Mouse (Mus musculus) embryonic facial prominence, embryonic 12.5 days (tissue): ENCODE results near the gene Ipo11. TPM values are rescaled to one million over a fixed set of nuclear protein-coding genes. Genes with fewer than 3 reads are reported as not detected.

ENCODE experiments used
- ATAC-seq: fragments of 200-750 bp; cut with Nextera tagmentation; 2 replicates; pipeline ENCODE4 v1.8.0; 2017; ENCODE audit not compliant: insufficient number of reproducible peaks, insufficient read depth, low FRiP score, low TSS enrichment
- H3K27ac ChIP-seq: fragments of 300-500 bp; sonication (generic); 2 replicates; pipeline ENCODE4 v1.5.1; 2016; ENCODE audit warnings: mild to moderate bottlenecking
- H3K27me3 ChIP-seq: fragments of 300-500 bp; sonication (generic); 2 replicates; pipeline ENCODE4 v1.6.1; 2016; ENCODE audit warnings: mild to moderate bottlenecking, moderate library complexity
- H3K36me3 ChIP-seq: fragments of 300-500 bp; sonication (generic); 2 replicates; pipeline ENCODE4 v1.6.1; 2016; ENCODE audit warnings: mild to moderate bottlenecking
- H3K4me1 ChIP-seq: fragments of 300-500 bp; sonication (generic); 2 replicates; pipeline ENCODE4 v1.6.1; 2016
- H3K4me2 ChIP-seq: fragments of 300-500 bp; sonication (generic); replicated peaks from 2 replicates; pipeline ENCODE4 v1.6.1; 2016; ENCODE audit warnings: mild to moderate bottlenecking, moderate library complexity
- H3K4me3 ChIP-seq: fragments of 300-500 bp; sonication (generic); 2 replicates; pipeline ENCODE4 v1.5.1; 2016; ENCODE audit warnings: mild to moderate bottlenecking
- H3K9ac ChIP-seq: fragments of 300-500 bp; sonication (generic); 2 replicates; pipeline ENCODE4 v1.6.1; 2016; ENCODE audit warnings: mild to moderate bottlenecking, moderate library complexity
- H3K9me3 ChIP-seq: fragments of 300-500 bp; sonication (generic); 2 replicates; pipeline ENCODE4 v1.6.1; 2016; ENCODE audit warnings: mild to moderate bottlenecking, moderate library complexity
- WGBS: fragments of 180-500 bp; shearing (Covaris S2); methylation state at CpG from one replicate; pipeline ENCODE4 v1.1.7; 2016; 5-methylcytosine and 5-hydroxymethylcytosine counted together
- polyA plus RNA-seq: library from polyadenylated mRNA; unstranded; fragments of >200 nt; fragmentation: Nextera tagmentation; extraction: Ambion mirVana; gene quantifications from 2 replicates; pipeline ENCODE4 v1.2.1, GENCODE M21; 2016

Gene Ipo11
- polyA plus RNA-seq, 1 experiment from 2014 or later = 59.6 TPM

DNA sequence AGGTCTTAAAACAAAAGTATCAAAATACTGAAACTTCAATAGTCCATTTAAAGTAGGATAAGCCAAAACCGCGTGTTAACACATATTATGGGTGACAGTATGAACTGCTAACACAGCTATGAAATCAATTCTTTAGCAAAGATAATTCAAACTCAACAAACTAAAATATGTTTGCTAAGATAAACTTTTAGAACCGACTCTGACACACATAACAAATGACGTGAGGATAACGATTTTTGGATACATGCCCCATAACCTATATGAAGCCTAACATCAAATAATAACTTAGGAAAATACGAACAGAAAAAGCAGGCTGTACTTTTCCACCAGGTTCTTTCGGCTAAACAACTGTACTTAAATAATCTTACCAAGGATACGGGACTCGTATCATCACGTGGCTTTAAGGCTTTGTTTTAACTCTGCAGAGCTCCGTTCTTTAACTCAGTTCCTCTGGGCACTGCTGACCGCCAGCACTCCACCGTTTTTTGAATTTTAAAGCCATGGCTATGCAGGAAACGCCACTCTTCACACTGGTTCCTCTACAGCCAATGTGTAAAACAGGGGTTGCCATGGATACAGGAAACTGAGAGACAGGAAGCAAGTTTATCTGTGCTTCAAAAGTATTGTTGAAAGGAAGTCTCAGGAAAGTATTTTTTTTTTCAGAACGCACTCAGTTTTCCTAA, 100.8 kb downstream of the Ipo11 start:
- H3K4me3 ChIP-seq = no peak overlapping the region
- no peaks in the 10 kb centered on the region for H3K9me3 ChIP-seq
- no peak overlapping the region for H3K9ac ChIP-seq
- 69% methylated on average over 15 of the region's 15 CpGs for WGBS
- H3K27me3 ChIP-seq = no peaks in the 10 kb centered on the region
- no peak overlapping the region for H3K4me2 ChIP-seq
- peaks cover 5% of the 10 kb centered on the region; the same call in 1 of the 2 replicates for H3K36me3 ChIP-seq
- no peak for ATAC-seq
- no peaks in the 10 kb centered on the region for H3K4me1 ChIP-seq
- H3K27ac ChIP-seq = no peak overlapping the region

GRCm38 (mm10) chr13:106830029-106830428, 106.7 kb downstream of the Ipo11 start:
- H3K27ac ChIP-seq = no peak overlapping the region
- 30% methylated on average over 6 of the region's 6 CpGs for WGBS
- H3K9me3 ChIP-seq = no peaks in the 10 kb centered on the region
- H3K36me3 ChIP-seq = no peaks in the 10 kb centered on the region
- no peak overlapping the region for H3K9ac ChIP-seq
- H3K4me2 ChIP-seq = no peak overlapping the region
- no peaks in the 10 kb centered on the region for H3K27me3 ChIP-seq
- no peak for ATAC-seq
- H3K4me1 ChIP-seq = no peaks in the 10 kb centered on the region
- no peak overlapping the region for H3K4me3 ChIP-seq

DNA sequence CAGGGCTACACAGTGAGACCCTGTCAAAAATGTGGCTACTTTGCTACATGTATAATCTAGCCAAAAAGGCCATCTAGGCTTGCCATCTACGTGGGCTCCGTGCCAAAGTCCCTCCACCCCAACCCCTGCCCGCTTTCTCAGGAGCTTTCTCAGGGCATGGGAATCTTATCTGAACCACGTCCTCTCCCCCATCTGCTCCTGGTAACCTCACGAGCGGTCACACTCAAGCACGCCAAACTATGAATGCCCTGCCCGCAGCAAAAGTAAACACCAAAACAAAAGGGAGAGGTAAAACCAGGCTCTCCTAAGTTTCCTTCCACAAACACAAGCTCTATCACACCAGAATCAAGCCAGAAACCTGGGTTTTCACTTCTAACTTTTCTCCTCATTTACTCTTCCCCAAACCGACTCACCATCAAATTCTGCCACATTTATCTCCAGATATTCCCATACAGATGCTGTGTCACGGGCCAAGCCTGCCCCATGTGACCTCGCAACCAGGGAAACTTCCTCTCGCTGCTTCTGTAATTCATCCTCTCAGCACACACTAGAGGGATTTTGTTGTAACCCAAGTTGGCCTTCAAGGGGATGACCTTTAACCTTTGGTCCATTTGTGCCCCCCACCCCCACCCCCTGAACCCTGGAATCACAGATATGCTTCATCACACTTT, 107.3 kb downstream of the Ipo11 start:
- Histone ChIP-seq H3K9ac (no peak overlapping the region), H3K27me3 (no peaks in the 10 kb centered on the region), H3K4me2 (no peak overlapping the region), H3K36me3 (no peaks in the 10 kb centered on the region), H3K27ac (no peak overlapping the region), H3K4me1 (no peaks in the 10 kb centered on the region), H3K9me3 (no peaks in the 10 kb centered on the region), H3K4me3 (no peak overlapping the region)
- ATAC-seq = no peak
- 53% methylated on average over 12 of the region's 12 CpGs for WGBS

DNA sequence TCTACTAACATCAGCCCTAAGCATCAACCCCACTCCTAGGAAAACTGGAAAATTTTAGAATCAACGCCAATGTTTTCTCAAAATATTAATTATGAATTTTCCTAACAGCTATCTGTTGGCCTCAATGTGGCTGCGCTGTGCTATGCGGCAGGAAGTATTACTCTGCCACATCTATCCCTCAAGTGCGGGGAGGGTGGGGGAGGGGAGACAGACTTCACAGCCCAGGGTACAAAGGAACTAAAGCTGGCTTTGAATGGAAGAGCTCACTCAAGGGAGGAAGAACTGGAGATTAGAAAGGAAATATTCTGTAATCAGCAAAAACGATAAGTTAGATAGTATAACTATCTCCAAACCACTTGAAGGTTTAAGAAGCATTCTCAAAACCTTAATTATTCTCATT, 111.1 kb downstream of the Ipo11 start:
- H3K9ac ChIP-seq = no peak overlapping the region
- no peak overlapping the region for H3K27ac ChIP-seq
- H3K4me3 ChIP-seq = no peak overlapping the region
- WGBS = 75% methylated on average over 5 of the region's 5 CpGs
- no peaks in the 10 kb centered on the region for H3K36me3 ChIP-seq
- no peaks in the 10 kb centered on the region for H3K27me3 ChIP-seq
- no peak overlapping the region for H3K4me2 ChIP-seq
- no peaks in the 10 kb centered on the region for H3K9me3 ChIP-seq
- no peak for ATAC-seq
- no peaks in the 10 kb centered on the region for H3K4me1 ChIP-seq

DNA sequence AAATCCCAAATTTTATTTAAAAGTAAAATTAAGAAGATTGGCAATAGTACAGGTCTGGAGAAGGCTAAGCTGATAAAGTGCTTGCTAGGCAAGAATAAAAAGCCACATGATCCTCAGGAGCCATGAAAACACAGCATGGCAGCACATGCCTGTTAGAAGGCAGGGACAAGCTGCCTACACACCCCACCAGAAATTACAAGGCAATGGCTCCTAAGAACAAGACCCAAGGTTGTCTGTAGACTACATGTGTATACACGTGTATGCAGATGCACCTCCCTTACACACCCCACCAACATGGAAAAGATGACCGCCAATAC, 112.9 kb downstream of the Ipo11 start:
- Histone ChIP-seq H3K4me3 (no peak overlapping the region), H3K9me3 (no peaks in the 10 kb centered on the region), H3K4me1 (no peaks in the 10 kb centered on the region), H3K27ac (no peak overlapping the region), H3K36me3 (no peaks in the 10 kb centered on the region), H3K27me3 (no peaks in the 10 kb centered on the region), H3K9ac (no peak overlapping the region), H3K4me2 (no peak overlapping the region)
- 91% methylated on average over 2 of the region's 2 CpGs for WGBS
- no peak for ATAC-seq

- Histone ChIP-seq H3K9me3 (no peaks in the 10 kb centered on the region), H3K4me2 (no peak overlapping the region), H3K27me3 (no peaks in the 10 kb centered on the region), H3K4me3 (no peak overlapping the region), H3K4me1 (no peaks in the 10 kb centered on the region), H3K9ac (no peak overlapping the region), H3K36me3 (no peaks in the 10 kb centered on the region), H3K27ac (no peak overlapping the region)
- WGBS = 92% methylated on average over 12 of the region's 12 CpGs
- no peak for ATAC-seq
These were observed 113.5 kb downstream of the Ipo11 start for GRCm38 (mm10) chr13:106823121-106823874.

DNA sequence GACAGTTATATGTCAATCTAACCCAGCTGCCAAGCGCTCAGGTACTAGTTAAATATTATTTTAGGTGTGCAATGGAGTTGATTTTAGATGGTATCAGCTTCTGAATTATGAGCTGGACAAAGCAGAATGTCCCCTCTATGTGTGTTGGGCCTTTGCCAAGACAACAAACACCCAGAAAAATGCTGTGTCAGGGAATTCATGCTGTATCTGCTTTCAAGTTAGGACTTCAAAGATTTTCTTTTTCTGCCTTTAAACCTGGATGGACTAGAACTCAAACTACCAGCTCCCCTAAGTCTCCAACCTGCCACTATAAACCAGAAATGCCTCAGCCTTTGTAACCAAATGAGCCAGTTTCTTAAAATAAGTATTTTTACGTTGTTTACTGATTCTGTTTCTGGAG, 116.6 kb downstream of the Ipo11 start:
- WGBS = 79% methylated on average over 2 of the region's 2 CpGs
- 0 out of 2 replicates have a peak, but pooled peaks cover 4% of the 10 kb centered on the region for H3K36me3 ChIP-seq
- H3K9ac ChIP-seq = no peak overlapping the region
- no peaks in the 10 kb centered on the region for H3K4me1 ChIP-seq
- no peak overlapping the region for H3K4me2 ChIP-seq
- no peak overlapping the region for H3K4me3 ChIP-seq
- no peaks in the 10 kb centered on the region for H3K9me3 ChIP-seq
- H3K27ac ChIP-seq = no peak overlapping the region
- no peaks in the 10 kb centered on the region for H3K27me3 ChIP-seq
- no peak for ATAC-seq

GRCm38 (mm10) chr13:106819749-106820148, 117.0 kb downstream of the Ipo11 start:
- Histone ChIP-seq H3K27ac (no peak overlapping the region), H3K9ac (no peak overlapping the region), H3K4me3 (no peak overlapping the region), H3K36me3 (0 out of 2 replicates have a peak, but pooled peaks cover 4% of the 10 kb centered on the region), H3K9me3 (no peaks in the 10 kb centered on the region), H3K4me2 (no peak overlapping the region), H3K27me3 (no peaks in the 10 kb centered on the region), H3K4me1 (no peaks in the 10 kb centered on the region)
- no peak for ATAC-seq
- 86% methylated on average over 4 of the region's 4 CpGs for WGBS

DNA sequence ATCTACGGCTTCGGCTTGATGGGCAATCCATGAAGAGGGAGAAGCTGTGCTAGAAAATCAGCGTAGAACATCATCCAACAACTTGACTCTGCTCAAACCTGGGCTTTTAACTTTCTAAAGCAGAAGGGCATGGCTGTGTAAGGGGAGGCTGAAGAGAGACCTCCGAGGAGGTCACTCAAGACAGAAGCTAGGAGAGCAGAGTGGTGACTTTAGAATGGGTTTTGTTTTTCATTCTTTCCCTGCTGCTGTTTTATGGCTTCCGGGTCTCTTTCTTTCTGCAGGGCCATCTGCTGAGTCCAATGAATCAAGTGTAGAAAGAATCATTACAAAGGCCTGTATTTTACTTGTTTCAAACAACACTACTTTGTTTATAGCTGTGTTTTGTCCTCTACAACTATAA, 119.7 kb downstream of the Ipo11 start:
- 0 out of 2 replicates have a peak, but pooled peaks cover 6% of the 10 kb centered on the region for H3K36me3 ChIP-seq

DNA sequence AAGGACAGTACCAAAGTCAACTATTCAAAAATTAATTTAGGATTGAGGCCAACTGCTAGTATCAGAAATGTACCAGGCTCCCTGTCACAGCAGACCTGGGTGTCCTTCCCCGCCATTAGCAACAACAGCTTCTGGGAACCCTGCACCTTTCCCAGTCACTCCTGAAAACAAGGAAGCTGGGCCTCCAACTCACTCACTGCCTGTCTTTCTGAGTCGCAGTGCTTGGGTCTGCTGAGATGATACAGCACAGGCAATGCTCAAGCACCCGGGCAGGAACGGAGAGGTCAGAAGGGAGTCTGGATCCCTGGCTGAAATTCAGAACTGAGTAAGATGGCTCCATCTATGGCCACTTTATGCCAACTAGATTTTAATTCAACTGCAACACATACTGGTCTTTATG, 123.2 kb downstream of the Ipo11 start:
- no peak overlapping the region for H3K9ac ChIP-seq
- 88% methylated on average over 4 of the region's 4 CpGs for WGBS
- H3K27me3 ChIP-seq = no peaks in the 10 kb centered on the region
- H3K27ac ChIP-seq = no peak overlapping the region
- H3K4me1 ChIP-seq = no peaks in the 10 kb centered on the region
- no peak overlapping the region for H3K4me2 ChIP-seq
- ATAC-seq = no peak
- H3K4me3 ChIP-seq = no peak overlapping the region
- H3K36me3 ChIP-seq = peaks cover 21% of the 10 kb centered on the region
- no peaks in the 10 kb centered on the region for H3K9me3 ChIP-seq

More for the DNA sequence above, 119.7 kb downstream of the Ipo11 start:
- Histone ChIP-seq H3K27ac (no peak overlapping the region), H3K9ac (no peak overlapping the region), H3K4me3 (no peak overlapping the region), H3K27me3 (no peaks in the 10 kb centered on the region), H3K4me2 (no peak overlapping the region), H3K4me1 (no peaks in the 10 kb centered on the region), H3K9me3 (no peaks in the 10 kb centered on the region)
- WGBS = 96% methylated on average over 5 of the region's 5 CpGs
- ATAC-seq = no peak

DNA sequence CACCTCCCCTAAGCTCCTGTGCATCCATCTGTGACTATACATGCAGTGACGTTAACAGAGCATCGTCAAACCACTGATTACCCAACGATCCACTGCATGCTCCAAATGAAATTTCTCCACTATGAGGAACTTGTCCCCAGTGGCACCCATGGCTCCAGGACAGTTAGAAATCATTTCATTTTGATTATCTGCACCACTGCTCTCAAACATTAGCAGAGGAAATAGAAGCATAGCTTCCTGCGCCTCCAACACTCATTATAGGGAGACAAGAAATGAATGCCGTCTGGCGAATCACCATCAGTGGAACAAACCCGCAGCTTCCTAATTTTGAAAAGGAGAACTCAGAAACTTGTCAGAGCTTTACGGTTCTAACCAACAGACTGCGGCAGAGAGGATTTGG, 123.7 kb downstream of the Ipo11 start:
- ATAC-seq = no peak

GRCm38 (mm10) chr13:106810156-106810555, 126.6 kb downstream of the Ipo11 start:
- Histone ChIP-seq H3K36me3 (peaks cover 17% of the 10 kb centered on the region), H3K4me3 (no peak overlapping the region), H3K9me3 (no peaks in the 10 kb centered on the region), H3K27me3 (no peaks in the 10 kb centered on the region), H3K4me1 (no peaks in the 10 kb centered on the region), H3K4me2 (no peak overlapping the region), H3K9ac (no peak overlapping the region), H3K27ac (no peak overlapping the region)
- WGBS = 92% methylated on average over 7 of the region's 7 CpGs
- ATAC-seq = no peak

More for the DNA sequence above, 123.7 kb downstream of the Ipo11 start:
- Histone ChIP-seq H3K4me1 (no peaks in the 10 kb centered on the region), H3K4me2 (no peak overlapping the region), H3K27ac (no peak overlapping the region), H3K9me3 (no peaks in the 10 kb centered on the region), H3K36me3 (peaks cover 21% of the 10 kb centered on the region), H3K27me3 (no peaks in the 10 kb centered on the region), H3K9ac (no peak overlapping the region), H3K4me3 (no peak overlapping the region)
- 91% methylated on average over 9 of the region's 9 CpGs for WGBS
